Mouse (Mus musculus) stomach, embryonic 15.5 days (tissue): ENCODE data around the gene Wdr46. TPM values are rescaled to one million over a fixed set of nuclear protein-coding genes. Genes with fewer than 3 reads are reported as not detected.
"Not testable (repeated sequence)": the region's sequence is repeated elsewhere in the genome, so short reads cannot be mapped to it uniquely, and the experiment has no call there.

Source experiments
- ATAC-seq: fragments of 200-750 bp; cut with Nextera tagmentation; 2 replicates; pipeline ENCODE4 v1.8.0; 2017; ENCODE audit warnings: low read depth, moderate number of reproducible peaks, moderate TSS enrichment; ENCODE audit not compliant: insufficient read depth, low FRiP score
- H3K27ac ChIP-seq: fragments of 300-500 bp; sonication (generic); 2 replicates; pipeline ENCODE4 v1.5.1; 2015; ENCODE audit warnings: mild to moderate bottlenecking, inconsistent platforms
- H3K27me3 ChIP-seq: fragments of 300-500 bp; sonication (generic); replicated peaks from 2 replicates; pipeline ENCODE4 v1.6.1; 2015; ENCODE audit warnings: inconsistent platforms
- H3K36me3 ChIP-seq: fragments of 300-500 bp; sonication (generic); 2 replicates; pipeline ENCODE4 v1.6.1; 2015; ENCODE audit warnings: inconsistent platforms
- H3K4me1 ChIP-seq: fragments of 300-500 bp; sonication (generic); 2 replicates; pipeline ENCODE4 v1.6.1; 2015; ENCODE audit warnings: inconsistent platforms
- H3K4me2 ChIP-seq: fragments of 300-500 bp; sonication (generic); 2 replicates; pipeline ENCODE4 v1.6.1; 2015; ENCODE audit warnings: mild to moderate bottlenecking, inconsistent platforms
- H3K4me3 ChIP-seq: fragments of 300-500 bp; sonication (generic); replicated peaks from 2 replicates; pipeline ENCODE4 v1.5.1; 2015; ENCODE audit warnings: inconsistent platforms
- H3K9ac ChIP-seq: fragments of 300-500 bp; sonication (generic); 2 replicates; pipeline ENCODE4 v1.6.1; 2015; ENCODE audit warnings: inconsistent platforms
- H3K9me3 ChIP-seq: fragments of 300-500 bp; sonication (generic); 2 replicates; pipeline ENCODE4 v1.6.1; 2016; ENCODE audit warnings: inconsistent platforms
- WGBS: fragments of 180-500 bp; shearing (Covaris S2); methylation state at CpG from one replicate; pipeline ENCODE4 v1.1.7; 2015; 5-methylcytosine and 5-hydroxymethylcytosine counted together
- polyA plus RNA-seq: library from polyadenylated mRNA; unstranded; fragments of >200 nt; fragmentation: Nextera tagmentation; extraction: Ambion mirVana; gene quantifications from 2 replicates; pipeline ENCODE4 v1.2.1, GENCODE M21; 2015

The Wdr46 gene
- polyA plus RNA-seq, 1 experiment from 2014 or later = 36.1 TPM

DNA sequence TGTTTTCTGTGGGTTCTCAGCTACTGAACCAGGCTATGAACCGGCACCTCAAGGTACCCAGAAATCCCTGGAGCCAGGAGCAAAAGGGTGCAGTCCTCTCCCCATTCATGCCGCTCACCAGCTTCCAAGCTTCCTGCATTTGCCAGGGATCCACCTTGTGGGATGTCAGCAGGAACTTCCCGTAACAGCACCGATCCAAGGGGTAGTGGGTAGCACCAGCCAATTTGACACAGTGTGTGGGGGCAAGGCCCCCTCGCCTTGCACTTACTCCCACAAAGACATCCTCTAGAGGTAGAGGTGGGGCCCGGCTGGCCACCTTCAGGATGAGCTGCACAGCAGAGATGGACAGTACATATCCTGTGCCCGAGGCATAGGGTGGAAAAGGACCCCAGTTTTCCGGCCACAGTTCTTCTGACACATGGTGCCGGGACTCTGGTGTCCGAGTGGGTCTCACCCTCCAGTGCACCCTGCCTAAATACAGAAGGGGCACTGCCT is 9.7 kb downstream of the Wdr46 start:
- H3K4me3 ChIP-seq = peak overlapping the region; percentile 48
- no peak for ATAC-seq
- WGBS = 73% methylated on average over 10 of the region's 10 CpGs
- peak overlapping the region; percentile 88 for H3K4me2 ChIP-seq
- H3K27me3 ChIP-seq = no peaks in the 10 kb centered on the region
- peak overlapping the region; percentile 18; the same call in 1 of the 2 replicates for H3K9ac ChIP-seq
- H3K36me3 ChIP-seq = peaks cover 12% of the 10 kb centered on the region
- peaks cover 44% of the 10 kb centered on the region for H3K4me1 ChIP-seq
- H3K27ac ChIP-seq = peak overlapping the region; percentile 94
- no peaks in the 10 kb centered on the region for H3K9me3 ChIP-seq

- Histone ChIP-seq H3K4me3 (peak within 1 kb of the TSS; percentile 48), H3K27me3 (no peaks in the 10 kb centered on the region), H3K9ac (peak within 1 kb of the TSS; percentile 18; the same call in 1 of the 2 replicates), H3K4me1 (peaks cover 44% of the 10 kb centered on the region), H3K9me3 (no peaks in the 10 kb centered on the region), H3K4me2 (peak within 1 kb of the TSS; percentile 88), H3K27ac (peak within 1 kb of the TSS; percentile 94), H3K36me3 (peaks cover 12% of the 10 kb centered on the region)
- under 1% methylated on average over 45 of the region's 45 CpGs for WGBS
- ATAC-seq = peak; percentile 80
Measured at GRCm38 (mm10) chr17:33951021-33951946, 10.8 kb downstream of the Wdr46 start, which contains the start of gene B3galt4. Gene B3galt4 (minus strand): TSS chr17:33951488.

GRCm38 (mm10) chr17:33952015-33952414 is 11.6 kb downstream of the Wdr46 start:
- H3K27ac ChIP-seq = peak overlapping the region; percentile 94
- not testable (repeated sequence) for ATAC-seq, H3K9me3 ChIP-seq, H3K27me3 ChIP-seq, H3K9ac ChIP-seq
- WGBS = 74% methylated on average over 13 of the region's 13 CpGs
- peaks cover 48% of the 10 kb centered on the region for H3K4me1 ChIP-seq
- peak overlapping the region; percentile 88 for H3K4me2 ChIP-seq
- H3K36me3 ChIP-seq = peaks cover 12% of the 10 kb centered on the region
- peak overlapping the region; percentile 48 for H3K4me3 ChIP-seq

DNA sequence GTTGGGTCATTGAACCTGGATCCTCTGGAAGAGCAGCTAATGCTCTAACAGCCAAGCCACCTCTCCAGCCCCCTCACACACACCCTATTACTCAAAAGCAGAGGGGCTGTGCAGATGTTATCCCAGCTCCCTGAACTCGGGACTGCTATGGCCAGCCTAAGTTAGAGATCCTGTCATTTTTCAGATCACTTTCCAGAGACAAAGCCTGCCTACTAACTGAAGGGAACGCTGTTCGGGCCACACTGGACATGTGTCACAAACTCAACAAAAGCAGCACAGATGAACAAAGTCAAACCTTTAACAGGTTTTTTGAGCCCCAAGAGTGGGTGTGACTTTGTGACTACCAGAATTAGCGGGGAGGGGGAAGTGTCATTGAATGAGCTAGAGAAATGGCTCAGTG is 12.4 kb downstream of the Wdr46 start:
- no peak for ATAC-seq
- Histone ChIP-seq H3K36me3 (peaks cover 12% of the 10 kb centered on the region), H3K27ac (0 out of 2 replicates have a peak overlapping the region, but pooled peaks have one; percentile 21), H3K4me3 (peak overlapping the region; percentile 13; the same call in 1 of the 2 replicates), H3K4me1 (peaks cover 48% of the 10 kb centered on the region), H3K9ac (no peak overlapping the region), H3K27me3 (no peaks in the 10 kb centered on the region), H3K4me2 (peak overlapping the region; percentile 75), H3K9me3 (no peaks in the 10 kb centered on the region)
- WGBS = 75% methylated on average over 4 of the region's 4 CpGs

DNA sequence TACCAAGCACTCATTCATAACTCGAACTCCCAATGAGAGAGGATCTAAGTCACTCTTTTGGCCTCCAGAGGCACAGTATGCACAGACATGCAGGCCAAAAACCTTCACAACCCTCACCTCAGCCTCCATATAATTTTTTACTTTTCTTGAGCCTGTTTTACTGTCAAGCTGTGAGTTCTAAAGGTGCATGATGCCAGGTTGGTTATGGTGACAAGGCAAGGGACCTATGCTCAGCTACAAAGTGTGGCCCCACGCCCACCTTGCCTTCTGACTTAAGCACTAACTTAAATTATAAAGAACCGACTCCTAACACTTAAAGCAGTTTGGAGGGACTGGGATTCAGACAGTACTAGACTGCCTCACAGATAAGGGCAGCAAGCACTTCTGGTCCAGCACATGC is 12.8 kb downstream of the Wdr46 start:
- H3K9me3 ChIP-seq = no peaks in the 10 kb centered on the region
- peaks cover 48% of the 10 kb centered on the region for H3K4me1 ChIP-seq
- peak overlapping the region; percentile 13; the same call in 1 of the 2 replicates for H3K4me3 ChIP-seq
- 0 out of 2 replicates have a peak overlapping the region, but pooled peaks have one; percentile 21 for H3K27ac ChIP-seq
- H3K36me3 ChIP-seq = peaks cover 12% of the 10 kb centered on the region
- H3K27me3 ChIP-seq = no peaks in the 10 kb centered on the region
- WGBS = 68% methylated on average over 3 of the region's 3 CpGs
- no peak for ATAC-seq
- H3K9ac ChIP-seq = no peak overlapping the region
- peak overlapping the region; percentile 75 for H3K4me2 ChIP-seq

DNA sequence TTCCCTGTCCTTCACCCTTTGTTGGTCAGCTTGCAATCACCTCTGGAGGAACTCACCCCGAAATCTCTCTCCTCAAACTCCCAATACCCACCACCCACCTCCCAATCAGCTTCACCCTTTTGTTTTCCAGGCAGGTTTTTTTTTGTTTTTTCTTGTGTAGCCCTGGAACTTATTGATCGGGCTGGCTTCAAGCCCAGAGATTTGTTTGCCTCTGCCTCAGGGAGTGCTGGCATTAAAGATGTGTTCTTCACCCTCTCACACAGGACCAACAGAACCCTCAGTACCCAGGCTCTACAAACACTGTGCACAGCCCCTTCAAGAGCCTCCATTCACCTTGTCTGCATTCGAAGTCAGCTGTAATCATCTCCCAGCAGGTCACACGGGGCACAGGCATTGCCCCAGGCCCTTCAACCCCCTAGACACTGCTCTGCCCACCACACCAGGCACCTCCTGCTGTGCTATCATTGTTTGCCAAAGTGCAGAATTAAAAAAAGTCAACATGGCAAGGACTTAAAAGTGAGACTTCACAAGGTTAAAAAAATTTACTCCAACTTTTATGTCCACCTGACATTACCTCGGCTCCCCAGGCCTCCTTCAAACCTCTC is 13.6 kb downstream of the Wdr46 start:
- H3K27me3 ChIP-seq = no peaks in the 10 kb centered on the region
- peak overlapping the region; percentile 93; the same call in 1 of the 2 replicates for H3K27ac ChIP-seq
- peak overlapping the region; percentile 100 for H3K9ac ChIP-seq
- H3K4me3 ChIP-seq = peak overlapping the region; percentile 94
- no peak for ATAC-seq
- H3K9me3 ChIP-seq = no peaks in the 10 kb centered on the region
- H3K4me2 ChIP-seq = peak overlapping the region; percentile 75
- 28% methylated on average over 5 of the region's 5 CpGs for WGBS
- peaks cover 48% of the 10 kb centered on the region for H3K4me1 ChIP-seq
- peaks cover 13% of the 10 kb centered on the region for H3K36me3 ChIP-seq

DNA sequence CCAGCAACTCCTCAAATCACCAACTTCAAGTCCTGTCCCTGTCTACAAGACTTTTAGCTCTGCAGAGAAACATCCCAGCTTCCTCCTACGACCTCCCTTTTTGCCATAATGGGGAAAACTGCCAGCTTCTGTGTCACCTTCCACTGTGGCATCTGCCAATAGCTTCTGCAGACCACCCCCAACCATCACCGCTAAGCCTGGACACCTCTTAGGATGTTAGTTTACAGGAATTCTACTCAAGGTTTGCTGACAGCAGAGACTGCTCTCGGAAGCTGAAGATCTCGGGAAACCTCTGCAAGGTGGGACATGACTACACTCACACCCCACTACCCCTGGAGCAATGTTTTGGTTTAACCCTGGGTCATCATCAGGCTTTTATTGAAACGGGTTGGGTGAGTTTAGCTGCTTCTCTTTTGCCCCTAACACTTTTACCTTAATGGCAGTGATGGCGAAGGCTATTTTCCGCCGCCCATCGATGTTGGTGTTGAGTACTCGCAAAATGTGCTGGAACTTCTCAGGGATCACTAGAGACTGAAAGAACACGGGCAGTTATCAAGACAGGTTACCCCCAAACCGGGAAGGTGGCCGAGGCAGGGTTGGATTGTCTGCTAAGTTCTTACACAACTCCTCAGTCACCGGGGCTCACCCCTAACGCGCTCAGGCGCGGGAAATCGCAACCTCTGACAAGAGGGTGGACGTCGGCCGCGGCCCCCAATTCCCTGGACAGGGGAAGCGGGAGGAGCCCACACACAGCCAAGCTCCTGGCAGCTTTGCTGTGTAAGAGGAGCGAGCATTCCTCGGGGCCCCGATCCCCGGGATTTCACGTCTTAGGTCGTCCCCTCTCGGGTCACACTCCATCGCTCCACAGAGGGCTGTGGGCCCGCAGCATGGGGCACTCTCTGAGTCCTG is 14.4 kb downstream of the Wdr46 start:
- peaks cover 48% of the 10 kb centered on the region for H3K4me1 ChIP-seq
- peak overlapping the region; percentile 100 for H3K9ac ChIP-seq
- H3K9me3 ChIP-seq = no peaks in the 10 kb centered on the region
- no peaks in the 10 kb centered on the region for H3K27me3 ChIP-seq
- peak overlapping the region; percentile 75 for H3K4me2 ChIP-seq
- H3K27ac ChIP-seq = peak overlapping the region; percentile 93
- H3K4me3 ChIP-seq = peak overlapping the region; percentile 94
- peak; percentile 3; the same call in 1 of the 2 replicates for ATAC-seq
- WGBS = under 1% methylated on average over 33 of the region's 33 CpGs
- H3K36me3 ChIP-seq = peaks cover 19% of the 10 kb centered on the region

DNA sequence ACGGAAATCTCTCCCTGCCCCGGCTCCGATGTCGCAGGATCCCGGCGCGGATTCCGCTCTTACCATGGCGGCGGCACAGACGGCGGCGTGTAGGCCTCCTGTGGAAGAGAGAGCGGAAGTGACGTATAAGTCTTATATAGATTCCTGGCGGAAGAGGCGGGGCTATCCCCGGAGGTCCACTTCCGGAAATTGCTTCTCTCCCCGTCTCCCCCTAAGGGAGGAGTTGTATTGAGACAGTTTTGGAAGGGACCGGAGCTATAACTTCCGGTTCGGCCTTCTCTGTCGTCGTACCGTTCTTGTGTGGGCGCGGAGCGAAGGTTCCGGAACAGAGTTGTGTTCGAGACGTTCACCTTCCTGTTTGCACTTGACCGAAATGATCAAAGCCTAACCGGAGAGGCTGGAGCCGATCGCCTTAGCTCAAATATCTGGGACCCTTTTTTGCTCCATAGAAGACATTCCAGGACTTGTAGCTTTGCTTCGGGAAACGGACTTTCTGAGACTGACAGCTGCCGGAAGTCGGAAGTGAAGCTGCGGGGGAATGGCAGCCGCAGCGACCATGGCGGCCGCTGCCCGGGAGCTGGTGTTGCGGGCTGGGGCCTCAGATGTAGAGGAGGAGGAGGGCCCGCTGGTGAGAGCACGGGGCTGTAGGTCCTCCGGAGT is 15.2 kb downstream of the Wdr46 start, which contains the start of the genes Vps52 and Rps18:
Vps52 (plus strand) TSS at position 258 of the 660 bp plus-strand sequence.
Rps18 (minus strand) TSS at position 447 of the 660 bp plus-strand sequence.
- no peaks in the 10 kb centered on the region for H3K9me3 ChIP-seq
- ATAC-seq = peak; percentile 86
- H3K27me3 ChIP-seq = no peaks in the 10 kb centered on the region
- peak within 1 kb of the TSS; percentile 94 for H3K4me3 ChIP-seq
- under 1% methylated on average over 50 of the region's 50 CpGs for WGBS
- peaks cover 40% of the 10 kb centered on the region for H3K4me1 ChIP-seq
- H3K4me2 ChIP-seq = peak within 1 kb of the TSS; percentile 75
- peak within 1 kb of the TSS; percentile 100 for H3K9ac ChIP-seq
- H3K36me3 ChIP-seq = peaks cover 25% of the 10 kb centered on the region
- peak within 1 kb of the TSS; percentile 93 for H3K27ac ChIP-seq

- Histone ChIP-seq H3K27me3 (no peaks in the 10 kb centered on the region), H3K4me3 (peak overlapping the region; percentile 94), H3K4me2 (peak overlapping the region; percentile 75), H3K27ac (peak overlapping the region; percentile 90), H3K9ac (peak overlapping the region; percentile 76), H3K36me3 (peaks cover 25% of the 10 kb centered on the region), H3K9me3 (no peaks in the 10 kb centered on the region), H3K4me1 (peaks cover 34% of the 10 kb centered on the region)
- 5% methylated on average over 10 of the region's 10 CpGs for WGBS
- ATAC-seq = no peak
Measured at GRCm38 (mm10) chr17:33956336-33956735, 15.9 kb downstream of the Wdr46 start.

DNA sequence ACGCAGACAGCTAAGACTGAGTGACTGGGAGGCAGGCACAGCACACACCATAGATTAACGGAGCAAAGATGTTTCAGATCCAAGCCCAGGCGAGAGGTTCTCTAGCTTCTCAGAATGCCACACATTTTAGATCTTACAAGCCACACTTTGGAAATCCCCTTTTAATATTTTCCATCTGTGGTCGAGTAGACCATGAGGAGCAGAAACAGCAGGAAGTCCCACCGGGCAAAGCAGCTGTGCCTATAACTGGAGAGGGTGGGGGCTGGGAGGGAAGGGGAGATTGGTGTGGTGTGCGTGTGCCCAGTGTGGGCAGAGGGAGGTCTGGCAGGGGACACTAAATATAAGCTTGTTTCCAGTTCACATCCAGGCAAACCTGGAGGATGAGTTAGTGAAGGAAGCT is 17.0 kb downstream of the Wdr46 start:
- H3K27me3 ChIP-seq = no peaks in the 10 kb centered on the region
- no peak overlapping the region for H3K9ac ChIP-seq
- peaks cover 25% of the 10 kb centered on the region for H3K4me1 ChIP-seq
- 81% methylated on average over 6 of the region's 6 CpGs for WGBS
- no peaks in the 10 kb centered on the region for H3K9me3 ChIP-seq
- no peak for ATAC-seq
- no peak overlapping the region for H3K4me3 ChIP-seq
- no peak overlapping the region for H3K27ac ChIP-seq
- H3K36me3 ChIP-seq = peaks cover 24% of the 10 kb centered on the region
- no peak overlapping the region for H3K4me2 ChIP-seq
